Mouse (Mus musculus) heart, postnatal 10 days (tissue): ENCODE data around the gene Tmem95. TPM values are rescaled to one million over a fixed set of nuclear protein-coding genes. Genes with fewer than 3 reads are reported as not detected.
"Not testable (repeated sequence)": the region's sequence is repeated elsewhere in the genome, so short reads cannot be mapped to it uniquely, and the experiment has no call there.

Experiments used
- DNase-seq, 2 experiments: peaks; one replicate each; pipeline ENCODE4 v3.0.0; 2021
- intact Hi-C: fragments of 180-260 bp; cut with DNase I; formaldehyde crosslinking; loops from one replicate; pipeline ENCODE4 v1.15.1; 2025
- total RNA-seq, 2 experiments: library from RNA; stranded (reverse); gene quantifications; 2 replicates each; pipeline ENCODE4 v1.2.3; 2021

Tmem95 gene
- total RNA-seq = not detected

DNA sequence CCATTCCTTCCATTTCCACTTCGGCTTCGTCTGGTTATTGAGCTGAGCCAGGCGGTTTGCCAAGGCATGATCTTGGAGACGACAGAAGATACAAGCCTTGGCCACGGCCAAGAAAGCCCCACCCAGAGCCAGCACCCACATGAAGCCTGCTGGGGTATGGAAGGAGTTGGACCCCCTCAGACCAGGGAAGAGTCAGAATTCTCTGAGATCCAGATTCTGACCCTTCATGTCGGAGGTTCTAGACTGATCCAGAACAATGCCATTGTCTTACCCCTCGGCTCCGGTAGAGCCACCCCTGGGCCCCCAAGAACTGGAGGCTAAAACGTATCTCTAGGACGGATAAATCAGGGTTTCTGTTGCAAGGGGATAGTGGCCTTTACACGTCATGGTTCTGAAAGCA is at the start of gene Tmem95:
Gene Tmem95 (minus strand): TSS at position 141 of the 400 bp plus-strand sequence.
- no peak for DNase-seq
- intact Hi-C loops = loop anchor here (1.0 to 5.0 kb wide), 4 partner anchors 73 to 196 kb away; partner anchors contain the start of genes Polr2a, Senp3 and Tmem102

GRCm38 (mm10) chr11:69927501-69927900 is 49.7 kb upstream of the Tmem95 start:
- intact Hi-C loops = no loop called here
- no peak for DNase-seq

GRCm38 (mm10) chr11:69922796-69923195 is 45.0 kb upstream of the Tmem95 start:
- DNase-seq = no peak
- intact Hi-C loops = no loop called here

GRCm38 (mm10) chr11:69922012-69922756 is 44.4 kb upstream of the Tmem95 start:
- intact Hi-C loops = no loop called here
- peak in 1 of 2 experiments; percentile 48 for DNase-seq

DNA sequence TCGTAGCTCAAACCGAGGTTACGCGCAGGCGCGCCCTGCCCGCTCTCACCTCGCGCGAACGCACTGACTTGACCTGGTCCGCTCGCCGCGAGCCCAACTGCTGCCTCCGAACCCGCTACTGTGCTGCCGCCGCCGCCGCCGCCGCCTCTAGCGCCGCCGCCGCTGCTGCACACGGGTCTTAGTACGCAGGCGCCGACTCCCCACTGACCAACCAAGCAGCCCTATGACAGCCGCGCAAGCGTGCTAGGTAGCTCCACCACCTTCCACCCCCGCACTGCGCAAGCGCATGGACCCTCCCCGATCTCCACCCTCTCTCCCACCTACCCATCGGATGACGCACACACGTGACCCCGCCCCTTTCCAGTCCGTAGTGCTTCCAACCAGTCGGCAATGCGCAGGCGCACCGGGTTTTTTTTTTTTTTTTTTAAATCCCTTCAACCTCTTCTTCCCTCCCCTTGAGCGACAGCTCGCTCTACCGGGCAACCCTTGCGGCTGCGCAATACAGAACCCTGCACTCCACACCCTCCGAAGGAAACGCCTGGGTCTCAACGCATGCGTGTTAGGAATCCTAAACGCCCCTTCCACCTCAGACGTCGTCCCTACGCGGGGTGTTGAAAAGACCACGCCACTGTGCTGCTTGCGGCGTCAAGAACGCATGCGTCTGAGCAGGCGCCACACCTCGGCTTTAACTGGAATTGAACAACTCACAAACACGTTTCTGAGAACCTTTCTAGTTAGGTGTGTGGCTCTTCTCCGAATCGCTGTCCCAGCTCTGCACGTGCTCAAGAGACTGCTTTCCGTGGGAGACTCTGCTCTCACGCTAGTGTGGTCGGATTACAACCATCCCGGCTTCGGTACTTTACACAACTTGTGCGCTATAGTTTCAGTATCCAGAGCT is 43.5 kb upstream of the Tmem95 start, which contains the start of gene Eif5a:
Gene Eif5a (minus strand): TSS at position 845 of the 898 bp plus-strand sequence.
- peak; percentile 100 for DNase-seq
- intact Hi-C loops = no loop called here

DNA sequence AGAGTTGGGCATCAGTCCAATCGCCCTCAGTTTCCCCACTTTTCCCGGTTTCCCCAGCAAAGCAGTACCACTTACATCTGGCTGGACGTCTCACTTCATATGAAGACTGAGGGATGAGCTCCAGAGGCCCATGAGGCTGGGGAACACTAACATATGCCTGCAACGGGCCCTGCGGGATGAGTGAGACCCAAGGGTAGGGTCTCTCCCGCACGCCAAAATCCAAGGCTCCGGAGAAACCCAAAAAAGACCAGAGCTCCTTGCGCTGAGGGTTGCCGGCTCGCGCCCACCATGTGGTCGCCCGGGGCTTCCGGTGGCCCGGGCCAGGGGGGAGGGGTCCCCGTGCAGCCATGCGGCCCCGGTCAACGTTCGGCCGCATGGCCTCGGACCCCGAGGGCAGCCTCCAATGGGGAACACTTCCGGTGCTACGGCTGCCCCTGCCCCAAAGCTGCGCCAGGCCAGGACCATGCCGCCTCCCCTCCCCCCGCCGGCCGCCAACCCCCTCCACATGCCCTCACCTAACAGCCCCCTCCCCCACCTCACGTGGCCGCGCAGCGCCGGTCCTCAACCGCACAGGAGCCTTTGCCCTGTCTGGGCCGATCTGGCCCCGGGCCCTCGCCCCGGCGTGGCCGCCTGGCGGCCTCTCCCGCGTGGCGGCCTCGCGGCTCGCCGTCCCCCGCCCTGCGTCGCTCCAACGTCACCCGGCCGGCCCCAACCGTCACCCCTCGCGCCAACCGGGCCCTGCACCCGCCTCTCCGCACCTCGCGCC is 42.6 kb upstream of the Tmem95 start:
- intact Hi-C loops = no loop called here
- peak; percentile 27 to 71 for DNase-seq

DNA sequence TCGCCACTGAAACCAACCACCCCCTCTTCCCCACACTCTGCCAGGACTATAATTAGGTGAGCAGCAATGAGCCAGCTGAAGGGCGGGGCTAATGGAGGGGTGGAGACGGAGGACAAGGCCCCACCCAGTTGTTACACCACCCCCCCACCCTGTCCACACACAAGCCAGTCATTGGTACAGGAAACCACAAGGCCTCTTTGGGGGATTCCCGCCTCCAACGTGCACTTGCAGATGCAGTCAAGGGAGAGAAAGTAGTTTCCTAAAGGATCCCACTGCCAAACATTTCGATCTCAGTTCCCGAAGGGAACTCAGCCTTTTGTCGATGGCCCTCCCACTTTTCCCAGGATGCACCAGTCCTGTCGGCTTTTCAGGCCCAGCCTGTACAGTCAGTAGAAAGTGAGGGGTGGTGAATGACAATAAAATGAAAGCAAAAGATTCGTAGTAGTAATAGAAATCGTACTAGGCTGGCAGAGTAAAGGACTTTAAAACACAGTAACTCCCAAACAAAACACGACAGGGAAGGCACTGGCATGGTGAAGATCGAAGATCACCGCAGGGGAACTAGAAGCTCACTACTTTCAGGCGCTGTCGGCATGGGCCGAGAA is 41.9 kb upstream of the Tmem95 start:
- DNase-seq = peak; percentile 88 to 91
- intact Hi-C loops = loop anchor here (2.0 kb wide), 1 partner anchor 39 kb away; the partner anchor contains the start of gene Kctd11

GRCm38 (mm10) chr11:69919053-69919452 is 41.2 kb upstream of the Tmem95 start:
- no peak for DNase-seq
- intact Hi-C loops = loop anchor here (2.0 kb wide), 1 partner anchor 38 kb away; the partner anchor contains the start of gene Kctd11

DNA sequence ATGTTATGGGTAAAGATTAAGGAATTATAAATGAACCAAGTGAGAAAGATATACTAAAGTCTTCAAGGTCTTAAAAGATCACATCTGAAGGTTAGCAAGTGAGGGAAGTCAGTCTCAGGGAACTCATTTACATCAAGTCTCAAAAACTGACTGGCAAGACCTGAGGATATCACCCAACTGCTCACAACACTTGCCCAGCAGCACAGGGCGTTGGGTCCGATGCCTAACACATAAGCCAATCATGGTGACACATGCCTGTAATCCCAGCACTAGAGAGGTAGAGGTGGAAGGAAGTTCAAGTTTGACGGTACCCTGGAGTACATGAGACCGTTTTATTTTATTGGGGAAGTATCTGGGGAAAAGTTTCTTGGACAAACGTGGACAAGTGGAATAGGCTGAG is 40.3 kb upstream of the Tmem95 start:
- DNase-seq = no peak
- intact Hi-C loops = loop anchor here (2.0 kb wide), 1 partner anchor 37 kb away; the partner anchor contains the start of gene Kctd11

DNA sequence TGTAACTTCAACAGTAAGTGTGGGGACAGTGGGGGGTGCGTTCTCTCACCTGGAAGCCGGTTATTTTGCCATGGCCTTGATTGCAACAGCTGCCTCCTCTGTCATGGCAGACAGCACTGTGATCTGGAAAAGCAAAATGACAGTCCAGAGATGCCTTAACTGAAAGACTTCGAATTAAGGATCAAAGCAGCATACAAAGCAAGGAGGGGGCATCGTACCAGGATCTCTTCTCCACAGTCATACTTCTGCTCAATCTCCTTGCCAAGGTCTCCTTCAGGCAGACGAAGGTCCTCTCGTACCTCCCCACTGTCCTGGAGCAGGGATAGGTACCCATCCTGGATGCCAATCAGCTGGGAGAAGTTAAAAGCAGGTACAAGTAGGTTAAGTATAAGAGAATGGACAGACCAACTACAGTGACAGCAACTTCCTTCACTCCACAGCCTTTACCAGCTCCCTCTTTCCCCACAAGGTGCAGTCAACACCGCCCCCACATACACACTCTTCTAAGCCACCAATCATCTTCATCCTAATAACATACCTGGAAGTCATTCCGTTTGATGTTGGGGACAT is 39.6 kb upstream of the Tmem95 start:
- no peak for DNase-seq
- intact Hi-C loops = loop anchor here (2.0 kb wide), 1 partner anchor 15 kb away; no protein-coding TSS in a partner anchor

- not testable (repeated sequence) for DNase-seq
- intact Hi-C loops = loop anchor here (2.0 kb wide), 1 partner anchor 14 kb away; no protein-coding TSS in a partner anchor
Measured at GRCm38 (mm10) chr11:69916652-69917378, 39.0 kb upstream of the Tmem95 start.

GRCm38 (mm10) chr11:69915667-69916627 is 38.1 kb upstream of the Tmem95 start:
- DNase-seq = no peak
- intact Hi-C loops = loop anchor here (2.0 kb wide), 1 partner anchor 13 kb away; no protein-coding TSS in a partner anchor

DNA sequence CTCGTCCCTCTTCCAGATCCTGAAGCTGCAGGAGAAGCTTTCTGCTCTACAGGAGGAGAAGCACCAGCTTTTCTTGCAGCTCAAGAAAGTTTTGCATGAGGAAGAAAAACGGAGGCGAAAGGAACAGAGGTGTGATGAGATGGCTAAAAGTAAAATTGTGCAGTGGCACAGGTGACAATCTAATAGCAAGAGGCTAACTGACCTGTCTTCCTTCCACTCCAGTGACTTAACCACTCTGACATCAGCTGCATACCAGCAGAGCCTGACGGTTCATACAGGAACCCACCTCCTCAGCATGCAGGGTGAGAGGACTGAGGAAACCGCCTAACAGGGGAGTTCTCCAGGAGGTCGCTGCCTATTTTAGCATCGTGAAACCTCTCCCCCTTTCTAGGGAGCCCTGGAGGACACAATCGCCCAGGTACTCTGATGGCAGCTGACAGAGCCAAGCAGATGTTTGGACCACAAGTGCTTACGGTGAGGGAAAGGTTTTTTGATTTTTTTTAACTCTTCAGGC is 37.2 kb upstream of the Tmem95 start:
- intact Hi-C loops = no loop called here
- no peak for DNase-seq

DNA sequence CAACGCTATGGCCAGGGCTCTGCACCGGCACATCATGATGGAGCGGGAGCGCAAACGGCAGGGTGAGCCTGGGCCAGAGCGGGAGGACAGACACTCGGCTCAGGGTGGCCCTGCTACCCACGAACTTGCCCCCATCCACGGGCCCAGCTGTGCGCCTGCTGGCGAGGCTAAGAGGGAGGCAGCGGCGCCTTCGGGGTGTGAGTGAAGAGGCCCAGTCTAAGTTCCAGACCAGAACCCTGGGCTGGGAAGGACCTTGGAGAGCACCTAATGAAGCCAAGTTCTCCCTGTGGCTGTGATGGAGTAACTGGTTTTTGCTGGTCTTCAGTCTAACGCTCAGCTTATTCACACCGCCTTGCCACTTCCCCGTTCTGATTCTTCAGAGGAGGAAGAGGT is 36.5 kb upstream of the Tmem95 start:
- intact Hi-C loops = no loop called here
- DNase-seq = no peak

GRCm38 (mm10) chr11:69913554-69914371 is 35.9 kb upstream of the Tmem95 start, which contains the start of gene Gps2:
Gene Gps2 (plus strand): TSS chr11:69913888.
- DNase-seq = peak; percentile 95 to 96
- intact Hi-C loops = no loop called here

DNA sequence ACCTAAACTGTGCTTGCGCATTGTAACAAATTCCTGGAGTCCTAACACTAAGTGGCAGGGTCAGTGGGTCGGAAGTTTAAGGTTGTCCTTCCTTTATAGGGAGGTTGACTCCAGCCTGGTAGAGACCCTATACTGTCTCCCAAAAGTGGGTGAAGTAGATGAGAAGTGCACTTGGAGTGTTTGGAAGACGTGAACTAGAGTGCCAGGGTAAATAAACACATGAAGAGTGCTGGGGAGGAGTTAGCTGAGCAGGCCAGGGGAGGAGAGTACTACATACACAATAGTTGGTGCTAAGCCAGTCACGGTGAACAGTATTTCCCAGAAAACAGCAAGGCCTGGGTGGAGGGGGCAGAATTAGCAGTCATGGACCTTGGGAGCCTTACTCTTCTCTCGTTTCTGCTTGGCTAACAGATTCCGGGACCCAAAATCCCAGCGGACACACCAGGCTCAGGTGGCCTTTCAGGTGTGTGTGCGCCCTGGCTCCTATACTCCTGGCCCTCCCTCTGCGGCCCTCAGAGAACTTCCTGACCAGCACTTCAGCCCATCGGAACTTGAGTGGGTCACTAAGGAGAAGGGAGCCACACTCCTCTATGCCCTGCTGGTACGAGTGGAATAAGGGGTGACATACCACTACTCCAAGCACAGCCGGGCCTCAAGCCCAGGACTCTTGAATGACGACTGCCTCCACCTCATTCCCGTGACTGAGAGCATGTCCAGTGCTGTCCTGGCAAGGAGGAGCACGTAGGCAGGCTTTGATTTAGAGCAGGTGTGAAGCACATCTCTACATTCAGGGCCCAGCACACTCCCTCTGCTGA is 35.1 kb upstream of the Tmem95 start:
- no peak for DNase-seq
- intact Hi-C loops = no loop called here
